Mouse (Mus musculus) A20 (cell line): ENCODE measurements around the gene Gm40460.
A peak's percentile ranks its signal among the peaks of the same experiment; 100 is the strongest.
"Not testable (repeated sequence)": the region's sequence is repeated elsewhere in the genome, so short reads cannot be mapped to it uniquely, and the experiment has no call there.

Experiments
- DNase-seq: peaks from one replicate; pipeline ENCODE4 v3.0.0-alpha.2; 2011; ENCODE audit warnings: low read depth, low spot score

Gm40460 gene

DNA sequence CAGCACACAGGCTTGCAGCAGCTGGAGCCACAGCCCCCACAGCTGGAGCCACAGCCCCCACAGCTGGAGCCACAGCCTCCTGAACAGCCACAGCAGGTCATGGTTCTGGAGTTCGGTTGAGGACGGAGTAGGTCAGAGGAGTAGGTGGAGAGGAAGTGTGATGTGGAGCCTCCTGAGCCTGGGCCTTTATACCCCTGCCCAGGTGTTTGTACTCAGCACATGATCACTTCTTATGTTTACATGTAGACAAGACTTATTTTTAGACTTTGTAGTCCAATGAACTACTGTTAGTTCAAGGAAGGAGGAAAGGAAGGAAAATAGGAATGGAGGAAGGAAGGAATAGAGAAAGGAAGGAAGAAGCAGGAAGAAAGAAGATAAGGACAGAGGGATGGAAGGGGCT lies at the start of gene Gm40460:
TSS of gene Gm40460 (minus strand) at position 101 of the 400 bp plus-strand sequence.
- no peak for DNase-seq

DNA sequence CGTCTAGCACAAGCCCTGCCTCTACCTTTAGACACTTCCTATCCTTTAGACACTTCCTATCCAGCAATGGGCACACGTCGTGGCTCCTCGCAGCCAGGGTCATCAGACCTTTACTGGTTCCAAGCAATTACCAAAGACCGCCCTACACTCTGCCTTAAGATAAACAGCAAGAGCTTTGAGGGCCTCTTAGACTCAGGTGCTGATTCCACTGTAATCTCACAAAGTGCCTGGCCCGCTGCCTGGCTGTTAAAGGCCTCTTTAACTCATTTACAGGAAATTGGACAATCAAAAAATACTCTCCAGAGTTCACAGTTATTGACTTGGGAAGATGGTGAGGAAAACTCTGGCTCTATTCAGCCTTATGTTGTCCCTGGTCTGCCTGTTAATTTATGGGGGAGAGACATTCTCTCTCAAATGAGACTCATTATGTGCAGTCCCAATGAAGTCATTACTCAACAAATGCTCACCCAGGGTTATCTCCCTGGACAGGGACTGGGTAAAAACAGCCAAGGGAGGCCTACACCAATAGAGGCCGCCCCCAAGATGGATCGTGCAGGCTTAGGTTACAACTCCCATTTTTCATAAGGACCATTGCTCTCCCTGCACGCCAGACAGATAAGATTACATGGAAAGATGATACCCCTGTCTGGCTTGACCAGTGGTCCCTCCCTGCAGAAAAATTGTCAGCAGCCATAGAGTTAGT lies 45.2 kb upstream of the Gm40460 start:
- DNase-seq = not testable (repeated sequence)

DNA sequence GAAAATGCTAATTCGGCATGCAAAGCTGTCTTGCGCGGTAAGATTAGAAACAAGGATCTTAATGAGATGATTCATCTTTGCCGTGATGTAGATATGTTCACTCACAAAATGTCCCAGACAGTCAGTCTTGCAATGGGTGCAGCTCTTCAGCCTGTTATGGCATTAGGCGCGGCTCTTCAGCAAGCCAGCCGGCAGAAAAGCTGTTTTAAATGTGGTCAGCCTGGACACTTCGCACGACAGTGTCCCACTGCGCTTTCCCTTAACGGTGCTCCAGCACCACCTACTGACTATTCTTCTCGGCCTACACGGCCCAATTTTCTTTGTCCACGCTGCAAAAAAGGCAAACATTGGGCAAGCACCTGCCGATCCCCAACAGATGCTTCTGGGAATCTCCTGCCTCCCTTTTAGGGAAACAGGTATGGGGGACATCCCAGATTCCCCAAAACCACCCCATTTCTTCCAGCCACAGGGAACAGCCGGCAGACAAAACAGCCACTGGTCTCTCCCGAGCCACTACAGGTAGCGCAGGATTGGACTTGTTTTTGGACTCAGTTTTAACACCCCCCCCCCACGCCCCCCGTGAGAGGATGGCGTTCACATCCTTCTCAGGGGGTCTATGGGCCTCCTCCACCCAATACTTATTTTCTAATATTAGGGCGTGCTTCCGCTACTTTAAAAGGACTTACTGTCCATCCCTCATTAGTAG lies 44.4 kb upstream of the Gm40460 start:
- no peak for DNase-seq

DNA sequence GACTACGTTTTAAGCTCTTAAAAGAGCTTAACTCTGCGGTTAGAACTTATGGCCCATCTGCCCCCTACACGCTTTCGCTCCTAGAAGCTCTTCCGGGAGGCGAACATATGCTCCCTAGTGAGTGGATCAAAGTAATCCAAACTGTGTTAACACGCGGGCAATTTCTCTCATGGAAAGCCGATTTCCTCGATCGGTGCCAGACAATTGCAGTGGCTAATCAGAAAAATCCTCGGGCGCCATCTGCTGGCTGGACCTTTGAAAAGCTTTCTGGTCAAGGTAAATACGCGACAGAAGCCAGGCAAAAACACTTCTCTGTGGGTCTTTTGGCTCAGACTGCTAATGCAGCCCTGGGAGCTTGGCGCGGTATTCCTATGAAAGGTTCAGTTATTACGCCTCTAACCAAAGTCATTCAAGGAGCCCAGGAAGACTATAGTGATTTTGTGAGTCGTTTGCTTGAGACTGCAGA lies 43.8 kb upstream of the Gm40460 start:
- DNase-seq = peak; percentile 86

DNA sequence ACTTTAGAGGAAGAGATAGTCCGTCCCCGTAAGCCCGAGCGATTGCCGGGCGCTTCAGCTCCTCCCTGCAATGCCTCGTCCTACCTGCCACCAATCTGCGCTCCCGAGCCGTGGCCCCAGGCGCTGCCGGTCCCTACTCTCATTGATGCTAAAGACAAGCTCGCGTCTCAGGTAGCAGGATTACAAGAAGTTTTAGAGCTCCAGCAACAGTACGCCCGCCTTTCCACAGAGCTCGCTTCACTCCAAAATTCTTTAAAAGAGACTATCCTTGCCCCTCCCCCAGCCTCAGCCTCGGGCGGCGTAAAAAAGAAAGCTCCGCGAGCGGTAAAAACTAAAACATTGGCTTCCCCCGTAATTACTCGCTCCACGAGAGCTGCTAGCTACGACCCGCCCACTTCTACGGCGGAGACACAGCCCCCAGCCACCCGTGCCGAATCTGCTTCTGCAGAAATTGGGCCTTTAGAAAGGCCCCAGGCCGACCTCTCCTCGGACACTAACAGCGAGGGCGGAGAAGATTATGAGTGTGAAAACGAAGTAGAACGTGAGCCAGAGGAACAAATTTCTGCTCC lies 43.2 kb upstream of the Gm40460 start:
- DNase-seq = peak; percentile 81

DNA sequence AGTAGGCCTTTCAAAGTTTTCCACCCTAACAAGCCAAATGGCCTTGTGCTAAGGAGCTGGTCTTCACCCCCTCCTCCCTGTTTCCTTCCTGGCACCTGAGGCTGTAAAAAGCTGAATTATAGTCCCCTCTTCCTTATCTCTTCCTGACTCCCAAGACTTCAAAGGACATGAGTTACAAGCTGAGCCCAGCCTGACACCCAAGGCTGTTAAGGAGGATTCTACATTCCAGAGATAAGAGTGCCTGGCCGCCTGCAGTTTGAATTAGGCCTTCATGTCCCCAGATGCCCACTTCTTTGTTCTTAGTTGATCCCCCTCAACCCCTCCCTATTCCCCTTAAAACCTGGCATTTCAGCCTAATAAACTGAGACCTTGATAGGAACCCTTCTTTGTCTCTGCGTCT lies 42.0 kb upstream of the Gm40460 start:
- not testable (repeated sequence) for DNase-seq

DNA sequence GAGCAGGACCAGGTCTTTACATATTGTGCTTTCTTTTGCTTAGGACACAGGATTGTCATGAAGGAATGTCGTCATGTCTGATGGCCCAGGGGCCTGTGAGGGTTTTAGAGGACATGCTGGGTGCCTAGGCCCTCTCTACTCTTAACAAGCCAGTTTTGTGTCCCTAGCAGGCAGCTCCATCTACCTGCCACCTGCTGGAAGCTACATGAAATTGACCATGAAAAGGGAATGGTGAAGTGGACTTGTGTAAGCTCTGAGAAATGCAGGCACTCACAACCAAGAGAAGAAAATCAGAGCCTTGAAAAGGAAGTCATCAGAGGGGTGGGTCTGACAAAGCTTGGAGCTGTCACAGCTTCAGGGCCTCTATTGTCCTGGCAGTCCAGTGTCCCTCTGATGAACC lies 38.4 kb upstream of the Gm40460 start:
- not testable (repeated sequence) for DNase-seq

DNA sequence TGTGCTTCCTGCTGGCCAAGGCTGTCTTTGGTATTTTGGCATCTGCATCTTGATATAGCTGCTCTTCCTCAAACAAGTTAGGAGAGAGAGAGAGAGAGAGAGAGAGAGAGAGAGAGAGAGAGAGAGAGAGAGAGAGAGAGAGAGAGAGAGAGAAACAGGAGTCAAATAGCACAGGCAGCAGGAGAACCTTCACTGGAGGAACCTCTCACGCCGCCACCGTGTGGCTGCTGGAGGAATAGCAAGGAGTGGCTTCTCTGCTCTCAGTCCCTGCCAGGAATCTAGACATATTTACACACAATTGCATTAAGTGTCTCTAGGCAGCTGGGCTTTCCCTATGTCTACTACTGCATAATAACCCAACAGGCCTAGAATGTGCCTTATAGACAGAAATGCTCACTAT lies 37.3 kb upstream of the Gm40460 start:
- DNase-seq = peak; percentile 56

DNA sequence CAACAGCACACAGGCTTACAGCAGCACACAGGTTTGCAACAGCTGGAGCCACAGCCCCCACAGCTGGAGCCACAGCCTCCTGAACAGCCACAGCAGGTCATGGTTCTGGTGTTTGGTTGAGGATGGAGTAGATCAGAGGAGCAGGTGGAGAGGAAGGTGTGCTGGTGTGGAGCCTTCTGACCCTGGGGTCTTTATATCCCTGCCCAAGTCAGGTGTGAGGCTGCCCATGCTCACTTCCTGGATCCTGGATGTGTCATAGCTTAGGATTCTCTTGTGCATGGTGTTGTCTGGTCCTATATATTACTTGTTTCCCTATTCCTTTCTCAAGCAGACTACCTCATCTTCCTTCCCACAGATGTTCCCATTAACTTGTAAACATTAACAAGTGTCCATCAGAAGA lies 33.4 kb upstream of the Gm40460 start, which contains the start of gene Gm4559:
TSS of gene Gm4559 (minus strand) at position 101 of the 400 bp plus-strand sequence.
- DNase-seq = not testable (repeated sequence)

DNA sequence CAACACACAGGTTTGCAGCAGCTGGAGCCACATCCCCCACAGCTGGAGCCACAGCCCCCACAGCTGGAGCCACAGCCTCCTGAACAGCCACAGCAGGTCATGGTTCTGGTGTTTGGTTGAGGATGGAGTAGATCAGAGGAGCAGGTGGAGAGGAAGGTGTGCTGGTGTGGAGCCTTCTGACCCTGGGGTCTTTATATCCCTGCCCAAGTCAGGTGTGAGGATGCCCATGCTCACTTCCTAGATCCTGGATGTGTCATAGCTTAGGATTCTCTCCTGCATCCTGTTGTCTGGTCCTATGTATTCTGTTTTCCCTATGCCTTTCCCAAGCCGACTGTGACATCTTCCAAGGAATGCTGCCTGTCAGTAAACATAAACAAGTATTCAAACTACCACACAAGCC lies 17.4 kb upstream of the Gm40460 start, which contains the start of gene Gm2431:
TSS of gene Gm2431 (minus strand) at position 101 of the 400 bp plus-strand sequence.
- DNase-seq = not testable (repeated sequence)

DNA sequence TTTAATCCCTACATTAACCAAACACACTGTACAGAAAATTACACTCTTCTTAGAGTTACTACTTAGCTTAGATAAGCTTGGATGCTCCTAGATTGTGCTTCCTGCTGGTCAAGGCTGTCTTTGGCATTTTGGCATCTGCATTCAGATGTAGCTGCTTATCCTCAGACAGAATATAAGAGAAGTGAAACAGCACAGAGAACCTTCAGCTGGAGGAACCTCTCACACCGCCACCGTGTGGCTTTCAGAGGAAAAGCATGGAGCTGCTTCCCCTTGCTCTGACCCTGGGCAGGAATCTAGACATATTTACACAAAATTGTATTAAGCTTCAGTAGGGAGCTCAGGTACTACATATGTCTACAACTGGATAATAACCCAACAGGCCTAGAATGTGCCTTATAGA lies 14.6 kb upstream of the Gm40460 start:
- peak; percentile 57 for DNase-seq

DNA sequence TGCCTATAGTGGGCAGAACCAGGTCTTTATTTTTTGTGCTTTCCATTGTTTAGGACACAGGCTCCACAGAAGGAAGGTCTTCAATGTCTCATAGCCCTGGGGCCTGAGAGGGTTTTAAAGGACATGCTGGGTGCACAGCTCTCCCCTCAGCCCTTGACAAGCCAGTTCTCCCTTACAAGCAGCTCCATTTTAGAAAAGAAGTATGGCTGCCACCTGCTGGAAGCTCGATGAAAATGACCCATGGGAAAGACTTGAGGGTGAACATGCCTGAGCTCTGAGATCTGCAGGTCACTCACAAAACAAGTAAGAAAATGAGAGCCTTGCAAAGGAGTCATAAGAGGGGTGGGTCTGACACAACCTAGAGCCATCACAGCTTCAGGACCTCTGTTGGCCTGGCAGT lies 8.9 kb upstream of the Gm40460 start:
- peak; percentile 39 for DNase-seq

DNA sequence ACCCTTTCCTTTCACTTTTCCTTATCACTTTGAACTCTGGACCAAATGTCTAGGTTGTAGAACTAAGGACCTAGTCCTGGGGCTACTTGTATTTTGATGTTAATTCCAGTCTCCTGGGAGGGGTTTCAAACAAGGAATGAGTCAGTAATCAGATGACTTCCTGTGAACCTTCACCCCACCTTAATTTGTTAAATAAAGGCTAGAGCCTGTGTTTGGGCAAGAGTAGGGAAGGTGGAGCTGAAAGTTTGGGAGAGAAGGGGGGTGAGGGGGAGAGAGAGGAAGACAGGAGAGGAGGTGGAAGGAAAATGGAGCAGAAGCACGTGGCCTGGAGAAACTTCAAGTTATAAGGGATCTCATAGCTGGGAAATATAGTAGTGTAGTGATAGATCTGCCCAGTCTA lies 9.3 kb downstream of the Gm40460 start:
- no peak for DNase-seq

DNA sequence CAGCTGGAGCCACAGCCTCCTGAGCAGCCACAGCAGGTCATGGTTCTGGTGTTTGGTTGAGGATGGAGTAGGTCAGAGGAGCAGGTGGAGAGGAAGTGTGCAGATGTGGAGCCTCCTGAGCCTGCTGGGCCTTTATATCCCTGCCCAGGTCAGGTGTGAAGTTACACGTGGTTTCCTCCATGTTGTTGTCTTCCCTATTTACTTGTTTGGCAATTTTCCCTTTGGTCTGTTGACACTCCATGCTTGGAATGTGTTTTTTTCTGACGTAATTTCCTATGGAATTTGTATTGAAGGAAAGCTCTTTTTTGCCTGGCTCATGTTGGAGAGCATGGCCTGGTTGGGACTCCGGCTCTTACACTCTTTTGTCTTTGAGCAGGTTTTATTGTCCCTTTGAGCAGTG lies 11.0 kb downstream of the Gm40460 start, which contains the start of gene Krtap5-5:
TSS of gene Krtap5-5 (minus strand) at position 101 of the 400 bp plus-strand sequence.
- not testable (repeated sequence) for DNase-seq

DNA sequence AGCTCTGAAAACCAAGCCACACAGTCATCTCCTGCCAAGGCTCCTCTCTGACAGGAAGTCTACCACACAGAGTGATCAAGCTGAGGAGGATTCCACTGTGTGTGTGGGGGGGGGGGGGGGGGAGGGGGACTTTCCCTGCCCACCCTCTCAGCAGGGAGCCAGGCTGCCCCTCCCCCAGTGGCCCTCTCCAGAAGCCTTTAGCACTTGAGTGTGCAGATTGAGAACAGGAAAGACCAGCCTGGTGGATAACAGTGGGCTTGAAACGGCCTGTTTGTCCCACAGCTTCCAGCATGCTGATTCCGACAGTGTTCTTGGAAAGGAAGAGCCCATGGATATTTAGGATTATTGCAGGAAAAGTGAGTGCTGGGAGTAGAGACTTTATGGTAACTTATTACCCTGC lies 16.4 kb downstream of the Gm40460 start:
- DNase-seq = no peak

DNA sequence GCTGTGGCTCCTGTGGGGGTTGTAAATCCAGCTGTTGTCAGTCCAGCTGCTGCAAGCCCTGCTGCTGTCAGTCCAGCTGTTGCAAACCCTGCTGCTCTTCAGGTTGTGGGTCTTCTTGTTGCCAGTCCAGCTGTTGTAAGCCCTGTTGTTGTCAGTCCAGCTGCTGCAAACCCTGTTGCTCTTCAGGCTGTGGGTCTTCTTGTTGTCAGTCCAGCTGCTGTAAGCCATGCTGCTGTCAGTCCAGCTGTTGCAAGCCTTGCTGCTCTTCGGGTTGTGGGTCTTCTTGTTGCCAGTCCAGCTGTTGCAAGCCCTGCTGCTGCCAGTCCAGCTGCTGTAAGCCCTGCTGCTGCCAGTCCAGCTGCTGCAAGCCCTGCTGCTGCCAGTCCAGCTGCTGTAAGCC lies 28.7 kb downstream of the Gm40460 start:
- not testable (repeated sequence) for DNase-seq

DNA sequence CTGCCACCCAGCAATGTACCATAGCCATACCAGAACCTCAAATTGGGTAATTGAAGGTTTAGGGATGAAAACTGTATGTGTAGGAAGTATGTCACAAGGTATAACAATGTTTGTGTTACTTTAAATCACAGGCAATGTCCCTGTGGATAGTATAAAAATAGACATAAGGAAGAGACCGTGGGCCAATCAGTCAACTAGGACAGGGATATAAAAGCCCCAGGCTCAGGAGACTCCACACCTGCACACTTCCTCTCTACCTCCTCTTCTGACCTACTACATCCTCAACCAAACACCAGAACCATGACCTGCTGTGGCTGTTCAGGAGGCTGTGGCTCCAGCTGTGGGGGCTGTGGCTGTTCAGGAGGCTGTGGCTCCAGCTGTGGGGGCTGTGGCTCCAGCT lies 29.3 kb downstream of the Gm40460 start, which contains the start of gene Gm7579:
TSS of gene Gm7579 (plus strand) at position 301 of the 400 bp plus-strand sequence.
- no peak for DNase-seq

DNA sequence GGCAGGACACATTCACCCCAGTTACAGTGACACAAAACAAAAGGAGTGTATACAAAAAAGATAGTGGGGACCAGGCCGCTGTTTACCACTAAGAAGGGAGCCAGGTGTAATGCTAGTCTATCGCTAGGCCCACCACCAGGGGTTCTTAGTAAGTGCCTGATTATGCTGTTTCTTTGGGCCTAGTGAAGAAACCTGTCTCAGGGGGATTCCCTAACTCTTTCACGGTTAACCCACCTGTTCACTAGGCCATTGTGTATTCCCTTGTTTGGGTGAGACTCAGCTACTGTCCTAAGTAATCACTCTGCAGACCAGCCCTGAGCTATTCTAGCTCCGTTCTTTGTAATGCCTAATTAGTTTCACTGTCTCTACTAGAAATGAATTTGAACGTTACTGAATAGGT lies 34.0 kb downstream of the Gm40460 start:
- not testable (repeated sequence) for DNase-seq

DNA sequence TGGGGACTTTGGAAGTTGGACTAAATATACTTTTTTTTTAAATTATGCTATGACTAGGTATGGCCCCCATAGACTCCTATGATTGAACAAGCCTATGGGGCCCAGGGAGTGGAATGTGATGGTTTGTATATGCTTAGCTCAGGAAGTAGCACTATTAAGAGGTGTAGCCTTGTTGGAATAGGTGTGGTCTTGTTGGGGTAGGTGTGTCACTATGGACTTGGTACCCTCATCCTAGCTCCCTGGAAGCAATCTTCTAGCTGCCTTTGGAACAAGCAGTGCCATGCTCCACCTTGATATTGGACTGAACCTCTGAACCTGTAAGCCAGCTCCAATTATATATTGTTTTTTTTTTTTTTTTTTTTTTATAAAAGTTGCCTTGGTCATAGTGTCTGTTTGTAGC lies 35.4 kb downstream of the Gm40460 start:
- DNase-seq = no peak

DNA sequence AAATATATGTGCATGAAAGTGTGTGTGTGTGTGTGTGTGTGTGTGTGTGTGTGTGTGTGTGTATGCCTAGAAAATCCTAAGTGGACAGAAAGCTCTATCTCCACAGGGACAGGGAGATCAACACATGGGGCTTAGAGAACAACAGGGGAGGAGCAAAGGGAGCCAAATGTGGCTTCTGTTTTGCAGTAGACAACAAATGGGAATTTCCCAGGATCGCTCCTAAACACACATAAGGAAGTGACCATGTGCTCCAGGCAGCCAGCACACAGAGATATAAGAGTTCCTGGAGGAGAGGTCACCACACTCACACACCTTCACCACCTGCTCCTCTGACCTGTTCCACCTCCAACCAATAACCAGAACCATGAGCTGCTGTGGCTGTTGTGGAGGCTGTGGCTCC lies 39.8 kb downstream of the Gm40460 start, which contains the start of gene Krtap5-3:
TSS of gene Krtap5-3 (plus strand) at position 301 of the 400 bp plus-strand sequence.
- DNase-seq = no peak

DNA sequence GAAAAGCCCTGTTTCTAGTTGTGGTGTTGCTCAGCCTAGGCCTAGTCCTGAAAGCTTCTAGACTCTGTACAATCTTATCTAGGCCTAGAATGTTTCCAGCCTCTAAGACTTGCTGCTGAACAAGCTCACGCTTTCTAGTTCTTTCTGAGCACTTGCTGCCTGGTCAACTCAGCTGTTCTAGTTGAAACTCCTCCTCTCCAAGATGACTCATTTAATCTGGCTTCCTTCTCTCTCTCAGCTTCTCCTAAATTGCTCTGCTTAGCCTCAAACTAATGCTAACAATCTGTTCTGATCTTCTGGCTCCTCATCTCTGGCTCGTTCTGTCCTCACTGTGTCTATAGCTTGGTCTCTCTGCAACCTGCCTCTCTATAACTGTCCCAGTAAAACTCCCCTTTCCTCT lies 42.1 kb downstream of the Gm40460 start:
- no peak for DNase-seq
